Comparison of ENCODE assay signal across 8 mouse cellular contexts in the genomic region with DNA sequence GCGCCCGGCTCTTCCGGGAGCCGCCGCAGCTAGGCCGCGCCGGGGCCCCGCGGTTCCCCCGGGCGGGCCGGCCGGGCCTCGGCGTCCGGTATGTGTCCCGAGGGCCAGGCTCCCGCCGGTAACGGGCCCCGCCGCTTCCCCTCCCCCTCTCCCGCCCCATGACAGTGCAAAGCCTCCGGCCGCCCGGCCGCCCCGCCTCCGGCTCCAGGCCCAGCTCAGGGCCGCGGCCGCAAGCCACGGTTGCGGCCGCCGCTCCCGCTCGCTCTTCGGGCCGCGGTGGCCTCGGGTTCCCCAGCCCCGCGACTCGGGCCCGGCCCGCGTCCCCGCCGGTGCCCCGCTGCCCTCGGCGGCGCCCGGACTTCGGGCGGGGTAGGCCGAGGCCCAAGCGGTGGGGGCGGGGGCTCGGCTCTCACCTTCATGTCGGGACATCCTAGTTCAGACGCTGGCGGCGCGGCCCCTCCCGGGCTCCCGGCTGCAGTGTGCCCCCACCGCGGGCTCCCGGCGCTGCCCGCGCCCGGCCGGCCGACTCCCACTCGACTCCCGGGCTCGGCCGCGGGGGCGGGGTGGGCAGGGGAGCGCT. TPM values are rescaled to one million over a fixed set of nuclear protein-coding genes. Genes with fewer than 3 reads are reported as not detected.
DNase-seq lines count a peak whose midpoint lies in the region; ATAC-seq and TF ChIP-seq lines count a peak whose summit lies in the region.

No protein-coding gene starts in this region.

- intact Hi-C loops in left cerebral cortex, adult 2 months (cut with DNase I) = no loop called here

- no peak for TF ChIP-seq EP300 in liver, postnatal 0 days (IDR thresholded peaks at IDR 0.05; ENCODE audit: low read depth)

- H3K9me3 ChIP-seq in liver, postnatal 0 days (ENCODE audit: low read length) = no peaks in the 10 kb centered on the region
- no peaks in the 10 kb centered on the region for H3K9me3 ChIP-seq in neural tube, embryonic 14.5 days (ENCODE audit: control insufficient read depth, low read length)

- H3K27me3 ChIP-seq in liver, postnatal 0 days (ENCODE audit: insufficient read depth, low read length) = no peaks in the 10 kb centered on the region
- H3K27me3 ChIP-seq in neural tube, embryonic 14.5 days (ENCODE audit: control insufficient read depth, insufficient read depth, low read length) = no peaks in the 10 kb centered on the region; the same call in 1 of the 2 replicates

- under 1% methylated on average over 31 of the region's 85 CpGs for WGBS in liver, postnatal 0 days (ENCODE audit: insufficient replicate concordance)
- 1% methylated on average over 15 of the region's 85 CpGs for WGBS in neural tube, embryonic 14.5 days

- DNase-seq in left cerebral cortex, adult 2 months (ENCODE audit: extremely low spot score in 1 of 2, low spot score in 2 of 2) = no peak
- DNase-seq in left cerebral cortex, adult 18-20 months (ENCODE audit: low spot score in 2 of 2) = no peak
- peak; percentile 27 to 60 for DNase-seq in cerebellum, postnatal 4 days (ENCODE audit: low spot score in 2 of 2)
- peak; percentile 24 to 72 for DNase-seq in gastrocnemius, postnatal 4 days (ENCODE audit: low spot score in 2 of 2)
- peak; percentile 80 for DNase-seq in kidney, adult 18-20 months
- peak; percentile 84 for DNase-seq in liver, postnatal 0 days
- DNase-seq in thymus, postnatal 14 days = peak; percentile 74

- TF ChIP-seq CTCF in left cerebral cortex, adult 2 months (IDR thresholded peaks at IDR 0.05) = no peak
- no peak for TF ChIP-seq CTCF in liver, postnatal 0 days (IDR thresholded peaks at IDR 0.05; ENCODE audit: low read depth)

- H3K4me3 ChIP-seq in left cerebral cortex, adult 2 months = peak overlapping the region; percentile 85
- H3K4me3 ChIP-seq in liver, postnatal 0 days (ENCODE audit: low read depth, low read length) = peak overlapping the region; percentile 72
- peak overlapping the region; percentile 96 for H3K4me3 ChIP-seq in neural tube, embryonic 14.5 days (ENCODE audit: low read depth, low read length)

- peak overlapping the region; percentile 94 for H3K9ac ChIP-seq in liver, postnatal 0 days (replicated peaks)
- H3K9ac ChIP-seq in neural tube, embryonic 14.5 days (replicated peaks; ENCODE audit: low read depth, low read length) = peak overlapping the region; percentile 98

- H3K4me1 ChIP-seq in liver, postnatal 0 days (ENCODE audit: insufficient read depth) = peaks cover 36% of the 10 kb centered on the region
- H3K4me1 ChIP-seq in neural tube, embryonic 14.5 days (ENCODE audit: control insufficient read depth, insufficient read depth, low read length) = peaks cover 11% of the 10 kb centered on the region; the same call in 1 of the 2 replicates

- peak; percentile 80 for ATAC-seq in liver, postnatal 0 days
- peak; percentile 75 for ATAC-seq in neural tube, embryonic 14.5 days (ENCODE audit: low read depth)

- H3K27ac ChIP-seq in left cerebral cortex, adult 2 months = peak overlapping the region; percentile 84
- peak overlapping the region; percentile 99 for H3K27ac ChIP-seq in liver, postnatal 0 days (ENCODE audit: low read depth)
- H3K27ac ChIP-seq in neural tube, embryonic 14.5 days (ENCODE audit: low read depth, low read length) = peak overlapping the region; percentile 97

- H3K4me2 ChIP-seq in liver, postnatal 0 days (ENCODE audit: low read depth, low read length) = peak overlapping the region; percentile 74
- H3K4me2 ChIP-seq in neural tube, embryonic 14.5 days (ENCODE audit: low read depth, low read length) = peak overlapping the region; percentile 62

- H3K36me3 ChIP-seq in liver, postnatal 0 days (replicated peaks; ENCODE audit: insufficient read depth, low read length) = 0 out of 2 replicates have a peak, but pooled peaks cover under 1% of the 10 kb centered on the region
- no peaks in the 10 kb centered on the region for H3K36me3 ChIP-seq in neural tube, embryonic 14.5 days (ENCODE audit: control insufficient read depth, insufficient read depth, low read length)

RNA-seq across cellular contexts. Expression of gene Kcmf1, which starts 0.5 kb away (rescaled TPM):
- 10 to 100 TPM; 66.0 to 72.0 TPM for total RNA-seq in left cerebral cortex, adult 2 months (2021)
- total RNA-seq in left cerebral cortex, adult 18-20 months (2021) = 10 to 100 TPM; 74.5 to 74.7 TPM
- total RNA-seq in gastrocnemius, postnatal 4 days (2021) = 10 to 100 TPM; 74.8 to 81.2 TPM
- 32.9 and 33.5 TPM in 2 replicates for polyA plus RNA-seq in liver, postnatal 0 days (2015; fragmentation: Nextera tagmentation; extraction: Ambion mirVana)
- polyA plus RNA-seq in neural tube, embryonic 14.5 days (2014; fragmentation: Nextera tagmentation; extraction: Ambion mirVana) = 36.3 and 37.1 TPM in 2 replicates

RNA-seq across cellular contexts. Expression of gene Tmsb10, which starts 59.3 kb away (rescaled TPM):
- 100 to 1,000 TPM; 429 to 476 TPM for total RNA-seq in left cerebral cortex, adult 2 months (2021)
- total RNA-seq in left cerebral cortex, adult 18-20 months (2021) = 100 to 1,000 TPM; 420 to 461 TPM
- total RNA-seq in gastrocnemius, postnatal 4 days (2021) = 1,000 to 10,000 TPM; 1,063 to 1,068 TPM
- polyA plus RNA-seq in liver, postnatal 0 days (2015; fragmentation: Nextera tagmentation; extraction: Ambion mirVana) = 320 and 328 TPM in 2 replicates
- 4,880 and 5,654 TPM in 2 replicates for polyA plus RNA-seq in neural tube, embryonic 14.5 days (2014; fragmentation: Nextera tagmentation; extraction: Ambion mirVana)

Comparison
In these comparisons a context has a peak if more than half of its experiments do, and no peak if none do; other contexts are left out.
1. DNase-seq: peak in cerebellum, postnatal 4 days (2 of 2), gastrocnemius, postnatal 4 days (2 of 2), kidney, adult 18-20 months (single experiment), liver, postnatal 0 days (single experiment) and thymus, postnatal 14 days (single experiment); none in left cerebral cortex, adult 2 months (0 of 2) and left cerebral cortex, adult 18-20 months (0 of 2).
2. Peak in every context shown above with its lines, with median percentiles within 50 percentile points of each other: H3K27ac ChIP-seq and H3K4me3 ChIP-seq.